Mouse (Mus musculus): Measurements from ENCODE around the gene Gm364.

Gm364 gene

DNA sequence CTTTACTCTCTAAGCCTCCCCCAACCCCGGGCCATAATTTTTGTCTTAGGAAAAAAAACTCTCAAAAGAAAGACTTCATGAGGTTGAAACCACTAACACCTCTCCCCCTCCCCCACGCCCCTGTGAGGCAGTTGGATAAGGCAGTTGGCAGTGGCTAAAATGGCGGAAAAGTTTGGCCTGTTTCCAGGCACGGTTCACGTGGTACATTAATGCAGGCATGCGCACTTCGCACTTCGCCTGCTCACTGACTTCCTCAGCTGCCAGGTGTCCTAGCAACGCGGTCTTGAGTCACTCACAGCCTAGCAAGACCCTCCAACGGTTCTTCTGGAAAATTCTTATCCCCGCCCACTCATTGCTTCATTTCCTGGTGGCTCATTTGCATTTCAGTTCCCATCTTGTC lies at the start of gene Gm364:
Gm364 (plus strand) TSS at position 386 of the 400 bp plus-strand sequence.
- DNase-seq = no peak

DNA sequence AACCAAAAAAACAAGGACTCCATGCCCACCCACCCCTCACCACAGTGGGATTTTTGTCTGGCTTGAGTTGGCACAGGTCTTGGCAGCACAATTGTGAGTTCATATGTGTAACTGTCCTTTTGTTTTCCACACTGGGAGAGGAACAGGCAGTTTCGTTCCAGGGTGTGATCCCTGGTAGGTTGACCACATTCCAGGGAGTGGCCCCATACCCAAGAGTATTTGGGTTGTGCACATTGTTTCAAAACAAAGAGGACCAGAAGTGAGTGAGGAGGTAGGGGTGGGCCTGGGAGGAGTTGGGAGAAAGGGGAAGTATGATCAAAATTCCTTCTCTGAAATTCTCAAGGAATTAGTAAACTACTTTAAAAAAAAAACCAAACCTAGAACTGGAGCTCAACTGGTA lies 49.6 kb upstream of the Gm364 start:
- DNase-seq = no peak

DNA sequence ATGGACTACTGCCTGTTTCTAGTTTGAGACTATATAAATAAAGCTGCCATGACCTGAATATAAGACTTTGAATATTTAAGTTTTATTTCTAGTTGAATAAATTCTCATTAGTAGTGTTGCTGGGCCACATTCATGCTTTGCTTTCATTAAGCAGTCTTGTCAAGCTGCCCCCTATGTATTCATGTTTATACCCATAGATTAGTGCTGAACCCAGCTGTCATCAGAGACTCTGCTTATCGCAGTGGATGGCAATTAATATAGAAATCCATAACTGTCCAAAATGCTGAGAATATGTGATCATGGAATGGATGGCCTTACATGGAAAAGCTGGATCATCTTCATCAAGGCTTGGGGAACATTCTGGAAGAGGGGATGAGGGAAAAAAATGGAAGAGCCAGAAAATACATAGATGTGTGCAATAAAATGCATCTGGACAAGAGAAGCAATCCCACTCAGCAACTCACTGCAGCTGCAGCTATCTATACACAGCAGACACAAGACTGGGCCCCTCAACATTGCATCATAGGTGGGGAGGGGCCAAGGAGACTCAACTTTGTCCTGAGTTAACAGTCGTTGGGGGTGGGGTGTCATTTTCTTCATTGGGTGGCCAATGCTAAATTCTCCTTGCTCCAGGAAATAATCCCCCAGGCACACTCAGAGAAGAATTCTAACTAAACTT lies 43.9 kb upstream of the Gm364 start:
- no peak for DNase-seq

- DNase-seq = no peak
These were observed 36.0 kb upstream of the Gm364 start for GRCm38 (mm10) chrX:57372965-57373364.

GRCm38 (mm10) chrX:57373543-57373942 lies 35.4 kb upstream of the Gm364 start:
- no peak for DNase-seq

GRCm38 (mm10) chrX:57374029-57374428 lies 34.9 kb upstream of the Gm364 start:
- DNase-seq = no peak

DNA sequence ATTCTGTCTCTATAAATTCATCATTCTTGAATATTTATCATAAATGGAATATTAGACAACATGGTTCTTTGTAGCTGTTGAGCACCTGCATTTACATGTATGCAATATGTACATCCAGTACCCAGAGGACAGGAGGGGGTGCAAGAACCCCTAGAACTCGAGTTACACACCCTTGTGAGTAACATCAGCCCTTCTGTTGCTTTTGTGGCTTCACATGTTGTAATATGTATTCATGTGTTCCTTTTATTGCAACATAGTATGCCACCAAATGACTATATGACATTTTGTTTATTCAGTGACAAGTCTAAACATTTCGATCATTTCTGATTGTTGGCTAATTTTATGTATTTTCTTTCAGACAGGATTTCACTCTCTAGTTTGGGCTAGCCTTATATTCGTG lies 31.9 kb upstream of the Gm364 start:
- DNase-seq = no peak

DNA sequence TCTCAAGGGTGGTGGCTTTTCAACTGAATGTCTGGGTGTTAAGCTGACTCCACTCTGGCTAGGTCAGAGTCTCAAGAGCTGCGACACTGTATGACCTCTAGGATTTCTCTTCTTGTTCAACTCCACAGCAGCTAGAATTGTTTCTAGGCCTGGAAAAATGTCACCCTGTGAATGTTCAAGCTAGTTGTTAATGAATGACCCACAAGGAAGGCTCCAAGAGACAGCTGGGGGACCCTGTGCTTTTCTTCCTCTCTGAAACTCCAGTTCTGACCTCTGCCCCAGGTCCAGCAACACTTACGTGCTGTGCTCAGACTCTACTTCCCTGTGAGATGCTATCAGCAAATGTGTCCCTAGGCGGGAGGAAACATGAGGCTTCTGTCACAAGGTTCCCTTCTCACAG lies 30.4 kb upstream of the Gm364 start:
- DNase-seq = no peak

- no peak for DNase-seq
These were observed 28.0 kb upstream of the Gm364 start for GRCm38 (mm10) chrX:57380915-57381314.

GRCm38 (mm10) chrX:57392367-57393246 lies 16.3 kb upstream of the Gm364 start, which contains the start of gene Rbmx:
Gene Rbmx, minus strand, starts transcription at chrX:57393036.
- DNase-seq = peak; percentile 99

- DNase-seq = no peak
These were observed 15.5 kb upstream of the Gm364 start for GRCm38 (mm10) chrX:57393412-57393811.

DNA sequence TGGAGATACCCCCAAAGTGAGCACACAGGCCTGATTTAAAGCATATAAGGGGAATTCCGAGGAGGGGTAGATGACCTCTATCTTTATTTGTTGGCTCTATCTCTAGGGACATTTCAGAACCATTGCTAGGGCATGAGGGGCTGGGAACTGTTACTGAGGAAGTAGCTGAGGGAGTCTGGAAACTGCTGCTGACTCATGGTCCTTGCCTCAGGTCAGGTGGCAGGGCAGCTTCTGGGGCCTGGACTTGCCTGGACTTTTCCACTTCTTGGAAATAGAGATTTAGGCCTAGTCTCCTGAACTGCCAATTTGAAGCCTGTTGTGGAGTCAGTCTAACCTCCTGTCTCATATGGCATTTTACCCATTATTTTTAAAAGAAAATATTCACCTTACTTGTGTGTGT lies 7.6 kb upstream of the Gm364 start:
- DNase-seq = no peak

DNA sequence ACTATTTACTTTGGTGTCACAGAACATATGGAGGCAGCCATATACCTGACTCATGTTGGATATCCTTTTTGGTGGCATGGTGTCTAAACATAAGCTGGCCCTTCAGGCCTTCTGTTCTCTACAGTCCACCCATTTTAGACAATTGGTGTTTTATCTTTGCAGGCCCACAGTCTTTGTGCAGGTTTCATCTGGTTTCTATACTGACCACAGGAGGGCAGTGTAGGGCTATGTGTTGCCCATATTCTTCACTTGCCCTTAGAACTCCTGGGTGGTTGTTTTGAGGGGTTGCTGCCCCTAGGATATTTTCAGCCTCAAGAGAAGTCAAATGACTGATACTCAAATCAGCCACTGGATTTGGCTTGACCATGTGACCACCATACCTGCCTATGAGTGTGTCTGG lies 5.3 kb upstream of the Gm364 start:
- DNase-seq = no peak

DNA sequence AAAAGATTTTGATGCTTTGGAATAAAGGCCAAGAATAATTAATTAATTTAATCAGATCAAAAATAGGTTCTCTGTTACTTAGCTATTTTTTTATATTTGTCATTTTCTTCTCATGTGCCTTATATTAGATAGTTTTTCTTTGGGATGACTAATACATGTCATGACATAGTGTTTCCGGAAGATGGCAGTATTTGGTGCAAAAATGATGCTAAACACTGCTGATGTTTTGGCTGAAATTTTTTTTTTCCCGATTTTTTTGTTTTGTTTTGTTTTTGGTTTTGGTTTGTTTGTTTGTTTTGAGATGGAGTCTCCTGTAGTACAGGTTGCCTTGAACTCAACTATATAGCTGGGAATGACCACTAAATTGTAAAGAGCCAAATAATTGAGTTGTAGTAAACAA lies 22.7 kb downstream of the Gm364 start:
- DNase-seq = no peak

GRCm38 (mm10) chrX:57433897-57434296 lies 24.9 kb downstream of the Gm364 start:
- DNase-seq = no peak

- no peak for DNase-seq
These were observed 94.7 kb downstream of the Gm364 start, which contains the start of gene Gpr101 for GRCm38 (mm10) chrX:57503634-57504033. Gene Gpr101, minus strand, starts transcription at chrX:57503757.

DNA sequence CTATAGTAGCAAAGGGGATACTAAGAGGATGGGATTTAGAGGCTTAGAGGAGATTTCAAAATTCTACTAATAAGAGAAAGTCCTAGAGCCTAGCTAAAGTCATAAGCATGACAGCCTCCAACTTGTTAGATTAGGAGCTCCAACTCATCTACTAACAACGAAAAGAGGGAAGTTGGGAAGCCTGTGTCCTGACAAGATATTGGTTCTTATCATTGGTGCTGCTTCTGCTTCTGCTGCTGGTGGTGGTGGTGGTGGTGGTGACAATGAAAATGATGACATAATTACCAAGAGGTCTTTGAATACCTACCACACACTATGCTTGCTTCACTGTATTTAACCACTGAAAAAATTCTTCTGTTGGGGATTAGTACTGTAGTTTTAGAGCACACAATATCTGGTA lies 97.3 kb downstream of the Gm364 start:
- no peak for DNase-seq

- no peak for DNase-seq
These were observed 112.5 kb downstream of the Gm364 start for GRCm38 (mm10) chrX:57521117-57522095.

All from heart, adult 11 months (tissue).